Mouse (Mus musculus): ENCODE measurements around the gene Axin2.

GRCm38 (mm10) chr11:108995196-108995989 lies 75.2 kb downstream of the Axin2 start:
- TF ChIP-seq CTCF (conservative IDR thresholded peaks at IDR 0.05 in 1 of 2, IDR thresholded peaks at IDR 0.05 in 1 of 2; ENCODE audit: low read depth in 2 of 2, low read length in 2 of 2) (no peak), CHD2 (IDR thresholded peaks at IDR 0.05; ENCODE audit: low read length) (no peak), EP300 (IDR thresholded peaks at IDR 0.05; ENCODE audit: low read length) (no peak), USF1 (IDR thresholded peaks at IDR 0.05; ENCODE audit: low read depth, low read length) (no peak), ZC3H11A (IDR thresholded peaks at IDR 0.05; ENCODE audit: low read depth, low read length) (no peak), BHLHE40 (IDR thresholded peaks at IDR 0.05; ENCODE audit: low read depth, low read length) (no peak), USF2 (conservative IDR thresholded peaks at IDR 0.05; ENCODE audit: low read depth, low read length) (no peak), JUND (conservative IDR thresholded peaks at IDR 0.05; ENCODE audit: low read depth, low read length) (no peak), ZNF384 (IDR thresholded peaks at IDR 0.05; ENCODE audit: low read depth, low read length) (no peak), POLR2A (IDR thresholded peaks at IDR 0.05; ENCODE audit: low read depth, low read length) (no peak), ETS1 (conservative IDR thresholded peaks at IDR 0.05; ENCODE audit: low read depth, low read length) (no peak), MYC (IDR thresholded peaks at IDR 0.05; ENCODE audit: low read depth, low read length) (no peak), SMC3 (IDR thresholded peaks at IDR 0.05; ENCODE audit: low read depth, low read length) (no peak), PAX5 (IDR thresholded peaks at IDR 0.05; ENCODE audit: low read length) (no peak)
